Mouse (Mus musculus): Measurements from ENCODE around the gene Iqsec1. TPM values are rescaled to one million over a fixed set of nuclear protein-coding genes. Genes with fewer than 3 reads are reported as not detected.

Iqsec1 gene
- polyA plus RNA-seq, 1 experiment from 2014 or later, result 17.9 TPM

DNA sequence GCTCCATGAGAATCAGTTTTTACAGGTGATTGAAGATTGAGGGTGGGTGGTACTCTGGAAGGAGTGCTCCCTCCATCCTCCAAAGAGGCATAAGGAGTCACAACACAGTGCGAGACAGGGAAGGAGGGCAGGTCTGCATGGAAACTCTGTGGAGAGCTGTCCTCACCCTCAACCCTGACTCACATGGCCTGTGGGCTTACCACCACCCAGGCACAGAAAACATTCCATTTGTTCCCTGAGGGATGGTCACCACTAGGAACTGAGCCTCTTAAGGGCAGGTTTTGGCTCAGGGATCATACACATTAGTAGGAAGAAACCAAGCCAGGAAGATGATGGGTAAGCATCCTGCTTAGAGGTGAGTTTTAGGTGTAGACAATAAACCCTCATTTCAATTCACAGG, 220.6 kb downstream of the Iqsec1 start:
- no peak overlapping the region for H3K4me2 ChIP-seq (replicated peaks)
- H3K9ac ChIP-seq, result no peak overlapping the region
- H3K4me3 ChIP-seq, result no peak overlapping the region
- no peaks in the 10 kb centered on the region for H3K9me3 ChIP-seq
- WGBS, result 100% methylated on average over 1 of the region's 1 CpGs
- H3K27ac ChIP-seq, result no peak overlapping the region
- no peak for ATAC-seq (ENCODE audit: low FRiP score, low read depth)
- H3K36me3 ChIP-seq, result no peaks in the 10 kb centered on the region
- H3K4me1 ChIP-seq, result peaks cover 25% of the 10 kb centered on the region
- no peaks in the 10 kb centered on the region for H3K27me3 ChIP-seq (replicated peaks)

DNA sequence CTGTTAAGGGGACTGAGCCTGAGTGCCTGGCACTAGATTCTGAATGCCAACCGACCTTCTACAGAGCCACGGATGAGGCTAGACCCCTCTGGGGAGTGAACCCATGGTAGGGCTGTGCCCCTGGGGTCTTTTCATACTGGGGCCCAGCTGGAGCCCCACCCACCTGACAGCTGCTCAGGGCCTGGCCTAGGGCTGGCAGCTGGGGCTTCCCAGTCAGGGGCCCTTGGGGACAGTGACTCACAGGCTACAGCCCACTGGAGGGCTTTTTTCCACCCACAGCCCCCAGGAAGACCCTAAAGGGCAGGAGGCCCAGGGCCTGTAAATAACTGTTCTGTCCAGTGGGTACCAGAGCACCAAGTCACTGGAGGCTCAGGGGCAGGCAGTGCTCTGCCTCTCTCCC, 223.7 kb downstream of the Iqsec1 start:
- ATAC-seq (ENCODE audit: low FRiP score, low read depth), result peak; percentile 59
- Histone ChIP-seq H3K4me3 (no peak overlapping the region), H3K27me3 (replicated peaks) (no peaks in the 10 kb centered on the region), H3K9me3 (no peaks in the 10 kb centered on the region), H3K36me3 (no peaks in the 10 kb centered on the region), H3K4me1 (peaks cover 41% of the 10 kb centered on the region), H3K9ac (no peak overlapping the region), H3K27ac (peak overlapping the region; percentile 27; the same call in 1 of the 2 replicates), H3K4me2 (replicated peaks) (peak overlapping the region; percentile 12)
- 29% methylated on average over 2 of the region's 2 CpGs for WGBS

DNA sequence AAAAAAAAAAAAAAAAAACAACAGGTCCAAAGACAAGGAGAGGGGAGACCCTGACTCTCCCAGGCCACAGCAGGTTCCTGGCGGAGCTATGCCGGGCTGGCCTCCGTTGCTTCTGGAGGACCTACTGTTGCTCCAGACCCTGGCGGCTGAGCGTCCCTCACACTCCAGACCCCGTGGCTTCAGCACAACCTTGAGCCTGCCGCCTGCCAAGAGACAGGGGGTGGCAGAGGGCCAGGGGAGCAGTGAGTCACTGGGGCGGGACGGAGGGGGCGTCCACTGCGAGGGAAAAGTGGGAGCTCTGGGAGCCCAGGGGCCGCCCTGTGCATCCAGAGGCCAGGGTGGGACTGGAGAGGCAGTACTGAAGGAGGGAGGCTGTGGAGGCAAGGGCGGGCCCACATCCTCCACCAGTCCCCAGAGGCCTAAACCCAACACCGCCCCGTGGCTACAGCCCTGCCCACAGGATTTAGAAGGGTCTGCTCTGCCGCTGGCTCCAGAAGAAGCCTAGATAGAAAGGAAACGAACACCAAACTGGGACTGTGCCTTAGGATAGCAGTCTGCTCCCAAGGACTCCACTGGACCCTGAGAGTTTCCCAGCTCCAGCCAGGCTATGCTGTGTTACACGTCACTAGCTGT, 224.4 kb downstream of the Iqsec1 start:
- no peaks in the 10 kb centered on the region for H3K27me3 ChIP-seq (replicated peaks)
- no peak overlapping the region for H3K4me3 ChIP-seq
- no peaks in the 10 kb centered on the region for H3K9me3 ChIP-seq
- WGBS, result 57% methylated on average over 18 of the region's 18 CpGs
- 0 out of 2 replicates have a peak overlapping the region, but pooled peaks have one; percentile 27 for H3K27ac ChIP-seq
- peaks cover 43% of the 10 kb centered on the region for H3K4me1 ChIP-seq
- no peaks in the 10 kb centered on the region for H3K36me3 ChIP-seq
- H3K4me2 ChIP-seq (replicated peaks), result peak overlapping the region; percentile 32
- 0 out of 2 replicates have a peak overlapping the region, but pooled peaks have one; percentile 29 for H3K9ac ChIP-seq
- ATAC-seq (ENCODE audit: low FRiP score, low read depth), result peak; percentile 27; the same call in 1 of the 2 replicates

DNA sequence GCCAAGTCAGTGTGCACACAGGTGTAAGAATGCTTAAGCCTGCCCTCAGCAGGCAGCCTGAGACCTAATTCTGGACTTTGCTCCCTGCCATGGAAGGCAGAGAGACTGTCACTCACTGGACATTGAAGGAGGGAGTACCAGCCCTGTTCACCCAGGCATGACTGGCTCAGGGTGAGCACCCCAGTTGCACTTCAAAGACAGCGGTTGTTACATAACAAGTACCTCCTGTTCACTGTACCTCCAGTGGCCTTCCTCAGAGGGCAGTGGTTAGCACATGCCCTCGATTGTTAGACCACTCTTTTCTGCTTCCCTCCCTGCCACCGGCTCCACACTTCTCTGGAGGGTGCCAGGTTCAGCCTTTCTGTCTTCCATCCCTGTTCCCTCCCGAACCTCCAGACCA, 225.2 kb downstream of the Iqsec1 start:
- no peak overlapping the region for H3K27ac ChIP-seq
- no peaks in the 10 kb centered on the region for H3K27me3 ChIP-seq (replicated peaks)
- no peak overlapping the region for H3K4me3 ChIP-seq
- H3K9ac ChIP-seq, result no peak overlapping the region
- peaks cover 38% of the 10 kb centered on the region for H3K4me1 ChIP-seq
- no peak for ATAC-seq (ENCODE audit: low FRiP score, low read depth)
- H3K9me3 ChIP-seq, result no peaks in the 10 kb centered on the region
- H3K36me3 ChIP-seq, result no peaks in the 10 kb centered on the region
- 85% methylated on average over 4 of the region's 4 CpGs for WGBS
- peak overlapping the region; percentile 20; the same call in 1 of the 2 replicates for H3K4me2 ChIP-seq (replicated peaks)

DNA sequence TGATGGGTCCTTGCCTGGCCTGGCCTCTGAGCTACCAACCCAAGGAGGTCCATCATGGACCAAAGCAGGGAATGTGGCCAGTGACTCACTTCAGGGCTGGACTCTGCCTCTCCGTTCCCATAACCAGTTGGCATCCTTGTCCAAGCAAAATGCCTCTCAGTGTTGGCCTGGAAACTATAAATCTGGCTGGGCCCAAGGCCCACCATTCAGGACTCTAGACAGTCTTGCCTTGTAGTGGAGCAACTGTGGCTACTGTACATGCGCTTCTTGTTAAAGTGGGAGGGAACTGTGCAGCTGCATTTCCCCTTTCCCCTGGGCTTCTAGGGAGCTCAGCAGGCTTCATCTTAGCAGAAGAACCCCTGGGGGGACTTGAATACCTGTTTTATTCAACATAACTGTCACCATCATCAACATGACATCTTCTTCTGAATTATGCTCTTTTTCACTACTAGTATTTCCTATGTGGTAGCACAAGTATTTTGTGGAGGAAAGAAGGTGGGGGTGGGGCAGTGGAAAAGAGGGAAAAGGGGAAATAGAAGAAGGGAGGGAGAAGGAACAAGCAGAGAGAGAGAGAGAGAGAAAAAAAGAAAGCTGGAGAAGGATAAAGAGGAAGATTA, 226.3 kb downstream of the Iqsec1 start:
- Histone ChIP-seq H3K27me3 (replicated peaks) (no peaks in the 10 kb centered on the region), H3K4me2 (replicated peaks) (no peak overlapping the region), H3K4me1 (peaks cover 43% of the 10 kb centered on the region), H3K4me3 (no peak overlapping the region), H3K27ac (no peak overlapping the region), H3K9me3 (no peaks in the 10 kb centered on the region), H3K36me3 (no peaks in the 10 kb centered on the region), H3K9ac (no peak overlapping the region)
- no peak for ATAC-seq (ENCODE audit: low FRiP score, low read depth)
- 91% methylated on average over 2 of the region's 2 CpGs for WGBS

DNA sequence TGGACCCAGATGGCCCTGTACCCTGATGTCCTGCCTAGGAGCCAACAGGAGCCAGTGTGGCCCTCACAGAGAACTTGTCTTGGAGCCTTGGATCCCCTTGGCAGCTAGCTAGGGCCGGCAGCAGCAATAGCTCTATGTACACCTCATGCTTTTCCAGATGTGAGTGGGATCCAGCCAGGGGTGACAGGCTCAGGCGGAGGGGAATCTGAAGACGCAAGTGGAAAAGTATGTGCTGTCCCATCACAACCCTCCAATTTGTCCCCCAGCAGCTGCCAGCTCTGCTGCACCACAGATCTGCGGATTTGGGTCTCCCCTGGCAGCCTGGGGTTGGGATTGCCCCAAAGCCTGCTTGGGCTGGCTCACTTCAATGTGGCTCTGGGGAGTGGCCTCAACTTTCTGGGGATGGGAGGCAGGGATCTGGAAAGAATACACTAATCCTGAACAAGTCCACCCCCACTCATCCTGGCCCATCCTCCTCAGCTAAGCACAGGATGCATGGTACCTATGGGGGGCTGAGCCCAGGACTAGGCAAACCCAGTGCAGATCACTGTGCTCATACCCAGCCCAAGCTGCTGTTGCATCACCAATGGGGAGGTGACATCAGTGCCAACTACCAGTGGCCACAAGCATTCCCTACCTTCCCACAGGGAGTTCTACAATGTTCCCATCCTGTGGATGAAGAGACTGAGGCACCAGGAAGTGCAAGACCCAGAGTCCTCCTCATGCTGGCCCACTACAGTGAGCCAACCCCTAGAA, 227.0 kb downstream of the Iqsec1 start:
- Histone ChIP-seq H3K4me1 (peaks cover 45% of the 10 kb centered on the region), H3K4me2 (replicated peaks) (no peak overlapping the region), H3K9ac (no peak overlapping the region), H3K27ac (no peak overlapping the region), H3K27me3 (replicated peaks) (no peaks in the 10 kb centered on the region), H3K9me3 (no peaks in the 10 kb centered on the region), H3K4me3 (no peak overlapping the region), H3K36me3 (no peaks in the 10 kb centered on the region)
- no peak for ATAC-seq (ENCODE audit: low FRiP score, low read depth)
- WGBS, result 89% methylated on average over 4 of the region's 4 CpGs

DNA sequence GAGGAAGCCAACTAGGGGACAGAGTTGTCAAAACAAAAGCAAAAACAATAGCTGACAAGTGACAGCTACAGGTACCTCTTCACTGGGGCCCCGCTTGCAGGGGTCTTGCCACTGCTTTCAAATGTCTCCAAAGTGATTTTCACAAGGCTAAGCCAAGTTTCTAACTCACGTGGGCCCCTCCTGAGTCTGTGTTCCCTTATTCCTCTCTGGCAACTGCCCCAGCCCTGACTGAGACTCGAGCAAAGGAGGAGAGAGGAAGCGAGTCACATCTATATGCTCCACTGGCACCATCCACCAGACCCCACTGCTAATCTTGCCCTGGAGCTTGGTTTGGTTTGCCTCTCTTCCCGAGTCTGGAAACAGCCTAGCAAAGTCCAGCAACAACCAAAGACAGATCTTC, 227.6 kb downstream of the Iqsec1 start:
- no peak for ATAC-seq (ENCODE audit: low FRiP score, low read depth)
- Histone ChIP-seq H3K27me3 (replicated peaks) (no peaks in the 10 kb centered on the region), H3K9ac (no peak overlapping the region), H3K4me2 (replicated peaks) (no peak overlapping the region), H3K4me1 (peaks cover 45% of the 10 kb centered on the region), H3K27ac (no peak overlapping the region), H3K4me3 (no peak overlapping the region), H3K36me3 (no peaks in the 10 kb centered on the region), H3K9me3 (no peaks in the 10 kb centered on the region)
- 72% methylated on average over 5 of the region's 5 CpGs for WGBS

DNA sequence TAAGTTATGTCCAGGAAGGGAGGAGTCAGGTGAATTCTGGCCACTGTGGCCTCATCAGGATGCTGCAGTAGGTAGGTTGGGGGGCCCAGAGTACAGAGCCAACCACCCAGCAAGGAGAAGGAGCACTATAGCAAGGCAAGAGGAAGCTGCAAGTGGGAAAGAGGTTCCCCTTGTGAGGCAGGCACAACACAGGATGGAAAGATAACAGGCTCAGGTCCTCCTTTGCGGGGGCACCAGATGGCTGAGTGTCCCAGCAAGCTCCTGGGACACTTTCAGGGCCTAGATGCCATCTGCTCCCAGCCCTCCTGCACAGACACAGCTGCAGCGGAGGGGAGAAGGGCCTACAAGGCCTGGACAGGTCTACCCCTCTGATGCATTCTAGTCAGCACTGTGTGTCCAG, 228.7 kb downstream of the Iqsec1 start:
- peak overlapping the region; percentile 32; the same call in 1 of the 2 replicates for H3K27ac ChIP-seq
- 57% methylated on average over 2 of the region's 2 CpGs for WGBS
- no peaks in the 10 kb centered on the region for H3K36me3 ChIP-seq
- no peak overlapping the region for H3K4me3 ChIP-seq
- no peak overlapping the region for H3K9ac ChIP-seq
- H3K27me3 ChIP-seq (replicated peaks), result no peaks in the 10 kb centered on the region
- no peaks in the 10 kb centered on the region for H3K9me3 ChIP-seq
- peak; percentile 59 for ATAC-seq (ENCODE audit: low FRiP score, low read depth)
- H3K4me1 ChIP-seq, result peaks cover 38% of the 10 kb centered on the region
- no peak overlapping the region for H3K4me2 ChIP-seq (replicated peaks)

DNA sequence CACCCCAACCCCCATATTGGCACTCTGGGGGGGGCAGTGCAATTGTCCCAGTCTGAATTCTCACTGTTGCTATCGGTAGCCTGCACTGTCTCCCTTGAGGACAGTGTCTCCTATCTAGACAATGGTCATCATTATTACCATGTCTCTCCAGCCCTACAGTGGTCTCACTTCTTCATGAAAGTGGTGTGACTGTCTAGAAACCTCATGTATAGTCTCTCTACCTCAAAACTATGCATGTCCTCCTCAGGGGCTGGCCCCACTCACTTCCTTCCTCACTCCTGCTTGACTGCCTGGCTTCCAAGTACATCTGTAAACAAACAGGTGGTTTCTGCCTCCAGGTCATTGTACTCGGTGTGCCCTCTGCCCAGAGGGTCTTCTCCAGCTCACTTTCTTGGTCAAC, 230.3 kb downstream of the Iqsec1 start:
- no peak overlapping the region for H3K9ac ChIP-seq
- H3K27me3 ChIP-seq (replicated peaks), result no peaks in the 10 kb centered on the region
- peaks cover 29% of the 10 kb centered on the region for H3K4me1 ChIP-seq
- no peak overlapping the region for H3K27ac ChIP-seq
- WGBS, result 89% methylated on average over 2 of the region's 2 CpGs
- H3K4me3 ChIP-seq, result no peak overlapping the region
- no peak overlapping the region for H3K4me2 ChIP-seq (replicated peaks)
- H3K9me3 ChIP-seq, result no peaks in the 10 kb centered on the region
- ATAC-seq (ENCODE audit: low FRiP score, low read depth), result no peak
- H3K36me3 ChIP-seq, result no peaks in the 10 kb centered on the region

DNA sequence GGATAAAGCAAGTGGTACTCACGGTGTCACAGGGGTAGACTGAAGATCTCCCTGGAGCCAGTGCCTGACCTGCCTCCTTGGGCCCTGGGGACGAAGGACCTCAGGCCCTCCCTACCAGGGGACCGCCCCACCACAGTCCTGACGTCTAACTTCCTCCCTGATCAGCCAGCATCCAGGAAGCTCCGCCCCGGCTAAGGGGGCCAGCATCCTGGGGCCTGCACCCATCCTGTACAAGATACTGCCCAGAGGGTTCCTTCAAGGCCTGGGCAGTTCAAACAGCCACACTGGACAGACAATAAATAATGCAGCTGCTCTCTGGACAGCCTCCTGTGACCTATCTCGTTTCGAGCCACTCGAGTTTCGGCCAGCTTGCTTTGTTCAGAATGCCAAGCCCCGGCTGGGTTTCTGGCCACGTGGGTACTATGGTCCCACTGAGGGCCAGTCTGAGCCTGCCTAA, 231.0 kb downstream of the Iqsec1 start:
- Histone ChIP-seq H3K9ac (no peak overlapping the region), H3K27me3 (replicated peaks) (no peaks in the 10 kb centered on the region), H3K4me3 (no peak overlapping the region), H3K4me2 (replicated peaks) (no peak overlapping the region), H3K36me3 (no peaks in the 10 kb centered on the region), H3K27ac (no peak overlapping the region), H3K4me1 (peaks cover 29% of the 10 kb centered on the region), H3K9me3 (no peaks in the 10 kb centered on the region)
- WGBS, result 59% methylated on average over 12 of the region's 12 CpGs
- no peak for ATAC-seq (ENCODE audit: low FRiP score, low read depth)

DNA sequence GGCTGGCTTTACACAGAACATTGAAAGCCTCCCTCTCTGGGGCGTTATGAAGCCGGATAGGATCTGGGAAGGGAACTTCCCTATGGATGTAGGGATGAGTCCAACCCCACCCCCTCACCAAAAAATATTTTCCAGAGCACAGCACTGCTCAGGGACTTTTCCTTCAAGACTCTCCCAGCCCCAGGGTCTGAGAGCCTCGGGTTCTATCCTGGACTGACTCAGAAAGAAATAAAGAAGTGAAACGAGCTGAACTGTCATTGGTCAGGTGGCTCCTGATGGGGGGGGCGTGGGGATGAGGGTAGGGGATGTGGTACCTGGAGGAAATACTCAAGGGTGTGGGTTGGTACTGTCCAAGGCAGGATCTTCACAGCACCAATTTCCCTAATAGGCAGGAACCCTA, 231.9 kb downstream of the Iqsec1 start:
- no peak overlapping the region for H3K27ac ChIP-seq
- H3K27me3 ChIP-seq (replicated peaks), result no peaks in the 10 kb centered on the region
- no peaks in the 10 kb centered on the region for H3K9me3 ChIP-seq
- peaks cover 25% of the 10 kb centered on the region for H3K4me1 ChIP-seq
- ATAC-seq (ENCODE audit: low FRiP score, low read depth), result no peak
- no peak overlapping the region for H3K4me2 ChIP-seq (replicated peaks)
- H3K9ac ChIP-seq, result no peak overlapping the region
- WGBS, result 83% methylated on average over 5 of the region's 5 CpGs
- no peaks in the 10 kb centered on the region for H3K36me3 ChIP-seq
- H3K4me3 ChIP-seq, result no peak overlapping the region

DNA sequence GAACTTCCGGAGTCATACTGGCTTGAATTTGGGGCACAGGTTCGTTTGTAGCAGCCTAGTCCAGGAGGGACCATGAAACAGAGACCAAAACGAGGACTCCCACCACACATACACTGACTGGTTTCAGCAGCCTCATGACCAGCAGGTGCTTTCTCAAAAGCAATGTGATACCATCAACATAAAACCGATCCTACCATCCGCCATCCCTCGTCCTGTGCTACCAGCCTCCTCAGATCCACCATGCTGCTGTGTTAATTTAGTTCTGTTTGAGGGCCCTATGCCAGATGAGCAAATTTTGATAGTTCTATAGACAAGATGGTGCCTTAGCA, 232.9 kb downstream of the Iqsec1 start:
- no peak for ATAC-seq (ENCODE audit: low FRiP score, low read depth)

More for the DNA sequence above, 232.9 kb downstream of the Iqsec1 start:
- no peaks in the 10 kb centered on the region for H3K9me3 ChIP-seq
- 81% methylated on average over 6 of the region's 6 CpGs for WGBS
- no peak overlapping the region for H3K27ac ChIP-seq
- H3K9ac ChIP-seq, result no peak overlapping the region
- no peaks in the 10 kb centered on the region for H3K27me3 ChIP-seq (replicated peaks)
- no peak overlapping the region for H3K4me2 ChIP-seq (replicated peaks)
- no peaks in the 10 kb centered on the region for H3K36me3 ChIP-seq
- H3K4me3 ChIP-seq, result no peak overlapping the region
- H3K4me1 ChIP-seq, result peaks cover 21% of the 10 kb centered on the region
